Mouse (Mus musculus): ENCODE results near the gene Celf1. TPM values are rescaled to one million over a fixed set of nuclear protein-coding genes. Genes with fewer than 3 reads are reported as not detected.
"Not testable (repeated sequence)": the region's sequence is repeated elsewhere in the genome, so short reads cannot be mapped to it uniquely, and the experiment has no call there.

The Celf1 gene
- polyA plus RNA-seq, 1 experiment from 2014 or later = 172 TPM

GRCm38 (mm10) chr2:91027391-91028214 lies 87.4 kb downstream of the Celf1 start:
- WGBS = 87% methylated on average over 9 of the region's 9 CpGs
- Histone ChIP-seq H3K36me3 (replicated peaks) (no peaks in the 10 kb centered on the region; the same call in 1 of the 2 replicates), H3K9ac (no peak overlapping the region), H3K27ac (no peak overlapping the region), H3K4me2 (no peak overlapping the region), H3K4me3 (replicated peaks) (no peak overlapping the region), H3K9me3 (no peaks in the 10 kb centered on the region), H3K27me3 (no peaks in the 10 kb centered on the region), H3K4me1 (no peaks in the 10 kb centered on the region; the same call in 1 of the 2 replicates)
- no peak for ATAC-seq (ENCODE audit: low FRiP score)

- no peaks in the 10 kb centered on the region for H3K27me3 ChIP-seq
- H3K4me3 ChIP-seq (replicated peaks) = no peak overlapping the region
- no peaks in the 10 kb centered on the region for H3K36me3 ChIP-seq (replicated peaks)
- WGBS = 82% methylated on average over 4 of the region's 4 CpGs
- peaks cover 2% of the 10 kb centered on the region; the same call in 1 of the 2 replicates for H3K4me1 ChIP-seq
- no peak overlapping the region for H3K9ac ChIP-seq
- no peak overlapping the region for H3K4me2 ChIP-seq
- ATAC-seq (ENCODE audit: low FRiP score) = no peak
- no peaks in the 10 kb centered on the region for H3K9me3 ChIP-seq
- H3K27ac ChIP-seq = no peak overlapping the region
These were observed 91.0 kb downstream of the Celf1 start for GRCm38 (mm10) chr2:91031216-91031615.

DNA sequence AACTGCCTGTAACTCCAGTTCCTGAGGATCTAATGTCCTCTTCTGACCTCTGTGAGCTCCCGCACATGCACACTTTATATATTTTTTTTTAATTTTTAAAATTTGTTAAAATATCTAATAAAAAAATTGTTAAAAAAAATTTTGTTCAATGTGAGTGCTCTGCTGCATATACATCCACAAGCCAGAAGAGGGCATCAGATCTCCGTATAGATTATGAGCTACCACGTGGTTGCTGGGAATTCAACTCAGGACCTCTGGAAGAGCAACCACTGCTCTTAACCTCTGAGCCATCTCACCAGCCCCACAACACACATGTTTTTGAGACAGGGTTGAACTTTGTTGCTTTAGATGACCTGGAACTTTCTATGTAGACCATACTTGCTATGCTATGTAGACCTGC lies 92.8 kb downstream of the Celf1 start:
- Histone ChIP-seq H3K4me2 (no peak overlapping the region), H3K4me1 (peaks cover 2% of the 10 kb centered on the region; the same call in 1 of the 2 replicates), H3K27ac (no peak overlapping the region), H3K27me3 (no peaks in the 10 kb centered on the region), H3K9me3 (no peaks in the 10 kb centered on the region), H3K9ac (no peak overlapping the region), H3K36me3 (replicated peaks) (no peaks in the 10 kb centered on the region), H3K4me3 (replicated peaks) (no peak overlapping the region)
- 23% methylated on average over 3 of the region's 3 CpGs for WGBS
- ATAC-seq (ENCODE audit: low FRiP score) = no peak

- WGBS = 74% methylated on average over 9 of the region's 9 CpGs
- H3K9me3 ChIP-seq = no peaks in the 10 kb centered on the region
- H3K4me1 ChIP-seq = 0 out of 2 replicates have a peak, but pooled peaks cover 2% of the 10 kb centered on the region
- ATAC-seq (ENCODE audit: low FRiP score) = no peak
- H3K36me3 ChIP-seq (replicated peaks) = no peaks in the 10 kb centered on the region
- no peak within 1 kb of the TSS for H3K4me3 ChIP-seq (replicated peaks)
- H3K27ac ChIP-seq = no peak within 1 kb of the TSS
- H3K27me3 ChIP-seq = no peaks in the 10 kb centered on the region
- no peak within 1 kb of the TSS for H3K4me2 ChIP-seq
- no peak within 1 kb of the TSS for H3K9ac ChIP-seq
These were observed 95.2 kb downstream of the Celf1 start, which contains the start of gene Rapsn for GRCm38 (mm10) chr2:91035385-91035784. Gene Rapsn, plus strand, starts transcription at chr2:91035620.

DNA sequence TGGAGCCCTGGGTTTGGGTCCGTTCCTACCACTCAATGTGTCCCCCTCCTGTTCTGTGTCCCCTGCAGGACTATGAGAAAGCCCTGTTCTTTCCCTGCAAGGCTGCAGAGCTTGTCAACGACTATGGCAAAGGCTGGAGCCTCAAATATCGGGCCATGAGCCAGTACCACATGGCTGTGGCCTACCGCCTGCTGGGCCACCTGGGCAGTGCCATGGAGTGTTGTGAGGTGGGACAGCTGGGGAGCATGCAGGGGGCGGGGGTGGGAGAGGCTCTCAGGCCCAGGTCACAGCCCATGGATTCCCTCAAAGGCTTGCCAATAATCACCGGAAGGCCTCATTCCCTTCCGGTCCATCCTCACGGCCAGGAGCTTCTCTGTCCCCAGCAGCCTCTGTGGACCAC lies 101.6 kb downstream of the Celf1 start:
- no peak for ATAC-seq (ENCODE audit: low FRiP score)
- Histone ChIP-seq H3K4me3 (replicated peaks) (no peak overlapping the region), H3K9ac (no peak overlapping the region), H3K9me3 (no peaks in the 10 kb centered on the region), H3K27ac (no peak overlapping the region), H3K27me3 (no peaks in the 10 kb centered on the region), H3K4me2 (no peak overlapping the region), H3K36me3 (replicated peaks) (no peaks in the 10 kb centered on the region), H3K4me1 (no peaks in the 10 kb centered on the region)
- 74% methylated on average over 8 of the region's 8 CpGs for WGBS

GRCm38 (mm10) chr2:91042651-91043398 lies 102.6 kb downstream of the Celf1 start:
- Histone ChIP-seq H3K36me3 (replicated peaks) (no peaks in the 10 kb centered on the region), H3K4me3 (replicated peaks) (no peak overlapping the region), H3K4me2 (no peak overlapping the region), H3K27me3 (no peaks in the 10 kb centered on the region), H3K9me3 (no peaks in the 10 kb centered on the region), H3K4me1 (no peaks in the 10 kb centered on the region), H3K27ac (no peak overlapping the region), H3K9ac (no peak overlapping the region)
- 67% methylated on average over 21 of the region's 21 CpGs for WGBS
- ATAC-seq (ENCODE audit: low FRiP score) = peak; percentile 30; the same call in 1 of the 2 replicates

GRCm38 (mm10) chr2:91044727-91045126 lies 104.5 kb downstream of the Celf1 start:
- H3K9ac ChIP-seq = no peak overlapping the region
- no peaks in the 10 kb centered on the region for H3K4me1 ChIP-seq
- no peaks in the 10 kb centered on the region for H3K27me3 ChIP-seq
- ATAC-seq (ENCODE audit: low FRiP score) = no peak
- 85% methylated on average over 13 of the region's 13 CpGs for WGBS
- H3K27ac ChIP-seq = no peak overlapping the region
- H3K4me3 ChIP-seq (replicated peaks) = no peak overlapping the region
- no peak overlapping the region for H3K4me2 ChIP-seq
- no peaks in the 10 kb centered on the region for H3K9me3 ChIP-seq
- no peaks in the 10 kb centered on the region for H3K36me3 ChIP-seq (replicated peaks)

DNA sequence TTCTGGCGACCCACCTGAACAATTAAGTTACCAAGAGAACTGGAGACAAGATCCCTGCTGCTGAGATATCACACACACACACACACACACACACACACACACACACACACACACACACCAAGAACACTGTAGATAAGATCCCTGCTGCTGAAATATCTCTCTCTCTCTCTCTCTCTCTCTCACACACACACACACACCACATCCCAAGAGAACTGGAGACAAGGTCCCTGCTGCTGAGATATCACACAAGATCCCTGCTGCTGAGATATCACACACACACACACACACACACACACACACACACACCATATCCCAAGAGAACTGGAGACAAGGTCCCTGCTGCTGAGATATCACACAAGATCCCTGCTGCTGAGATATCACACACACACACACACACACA lies 105.6 kb downstream of the Celf1 start:
- H3K9me3 ChIP-seq; H3K27me3 ChIP-seq; H3K36me3 ChIP-seq (replicated peaks); H3K27ac ChIP-seq; ATAC-seq (ENCODE audit: low FRiP score); H3K9ac ChIP-seq; H3K4me2 ChIP-seq; H3K4me1 ChIP-seq; H3K4me3 ChIP-seq (replicated peaks): not testable (repeated sequence)
- WGBS = 76% methylated on average over 1 of the region's 1 CpGs

- Histone ChIP-seq H3K4me2 (no peak overlapping the region), H3K9me3 (no peaks in the 10 kb centered on the region), H3K4me1 (no peaks in the 10 kb centered on the region), H3K27ac (no peak overlapping the region), H3K9ac (no peak overlapping the region), H3K4me3 (replicated peaks) (no peak overlapping the region), H3K36me3 (replicated peaks) (peaks cover 7% of the 10 kb centered on the region; the same call in 1 of the 2 replicates), H3K27me3 (no peaks in the 10 kb centered on the region)
- ATAC-seq (ENCODE audit: low FRiP score) = no peak
- WGBS = 79% methylated on average over 9 of the region's 9 CpGs
These were observed 107.2 kb downstream of the Celf1 start for GRCm38 (mm10) chr2:91047359-91047758.

DNA sequence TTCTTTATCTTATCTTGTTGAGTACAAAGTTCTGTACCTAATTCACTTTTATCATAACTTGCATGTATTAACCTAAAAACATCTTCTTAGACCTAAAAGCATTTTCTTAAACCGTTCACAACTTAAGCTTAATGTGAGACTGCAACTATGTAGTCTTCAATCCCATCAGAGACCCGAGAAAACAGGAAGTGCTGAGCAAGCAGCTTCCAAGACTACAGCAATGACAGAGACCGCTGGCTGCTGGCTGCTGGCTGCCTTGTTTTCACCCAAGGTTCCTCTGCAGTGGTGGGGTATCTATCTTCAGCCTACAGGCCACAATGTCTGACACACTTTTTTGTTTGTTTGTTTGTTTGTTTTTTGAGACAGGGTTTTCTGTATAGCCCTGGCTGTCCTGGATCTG lies 111.7 kb downstream of the Celf1 start:
- Histone ChIP-seq H3K27me3 (no peaks in the 10 kb centered on the region), H3K4me3 (replicated peaks) (no peak overlapping the region), H3K9me3 (no peaks in the 10 kb centered on the region), H3K27ac (no peak overlapping the region), H3K4me2 (no peak overlapping the region), H3K9ac (no peak overlapping the region), H3K36me3 (replicated peaks) (peaks cover 26% of the 10 kb centered on the region), H3K4me1 (peaks cover 12% of the 10 kb centered on the region)
- no peak for ATAC-seq (ENCODE audit: low FRiP score)
- WGBS = 86% methylated on average over 3 of the region's 3 CpGs

GRCm38 (mm10) chr2:91052752-91053151 lies 112.6 kb downstream of the Celf1 start:
- H3K36me3 ChIP-seq (replicated peaks) = peaks cover 34% of the 10 kb centered on the region
- ATAC-seq (ENCODE audit: low FRiP score) = no peak
- H3K27ac ChIP-seq = no peak overlapping the region
- 68% methylated on average over 2 of the region's 2 CpGs for WGBS
- H3K9me3 ChIP-seq = no peaks in the 10 kb centered on the region
- H3K4me2 ChIP-seq = peak overlapping the region; percentile 91
- no peak overlapping the region for H3K9ac ChIP-seq
- no peaks in the 10 kb centered on the region for H3K27me3 ChIP-seq
- H3K4me1 ChIP-seq = peaks cover 12% of the 10 kb centered on the region
- 0 out of 2 replicates have a peak overlapping the region, but pooled peaks have one; percentile 83 for H3K4me3 ChIP-seq (replicated peaks)

DNA sequence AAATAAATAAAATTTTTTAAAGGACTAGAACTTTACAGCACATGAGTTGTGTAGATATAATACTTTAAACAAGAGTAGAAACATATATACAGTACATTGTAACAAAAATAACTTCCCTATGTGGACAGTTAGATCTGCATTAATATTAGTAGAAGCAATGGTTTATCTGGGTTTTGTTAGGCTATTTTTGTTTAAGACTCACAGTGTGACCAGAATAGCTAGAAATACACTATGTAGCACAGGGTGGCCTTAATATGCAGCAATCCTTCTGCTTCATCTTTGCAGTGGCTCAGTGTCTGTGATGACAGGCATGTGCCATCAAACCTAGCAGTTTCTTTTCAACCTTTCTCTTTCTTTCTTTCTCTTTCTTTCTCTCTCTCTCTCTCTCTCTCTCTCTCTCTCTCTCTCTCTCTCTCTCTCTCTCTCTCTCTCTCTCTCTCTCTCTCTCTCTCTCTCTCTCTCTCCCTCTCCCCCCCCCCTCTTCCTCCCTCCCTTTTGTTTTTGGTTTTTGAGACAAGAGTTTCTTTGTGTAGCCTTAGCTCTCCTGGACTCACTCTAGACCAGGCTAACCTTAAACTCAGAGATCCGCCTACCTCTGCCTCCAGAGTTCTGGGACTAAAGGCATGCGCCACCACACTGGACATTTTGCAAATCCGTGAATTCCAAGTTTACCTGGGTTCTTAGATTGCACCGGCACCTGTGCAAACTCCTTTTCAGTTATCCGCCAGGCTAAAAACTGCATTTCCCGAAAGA lies 113.2 kb downstream of the Celf1 start:
- Histone ChIP-seq H3K4me2 (peak overlapping the region; percentile 91), H3K9ac (peak overlapping the region; percentile 78), H3K36me3 (replicated peaks) (peaks cover 40% of the 10 kb centered on the region), H3K4me3 (replicated peaks) (peak overlapping the region; percentile 83), H3K27me3 (no peaks in the 10 kb centered on the region), H3K9me3 (no peaks in the 10 kb centered on the region), H3K4me1 (peaks cover 12% of the 10 kb centered on the region), H3K27ac (0 out of 2 replicates have a peak overlapping the region, but pooled peaks have one; percentile 38)
- ATAC-seq (ENCODE audit: low FRiP score) = peak; percentile 68
- WGBS = 1% methylated on average over 6 of the region's 6 CpGs
